Mouse (Mus musculus): ENCODE data around the gene Ddx47.

The Ddx47 gene

GRCm38 (mm10) chr6:135006372-135006771, 5.0 kb upstream of the Ddx47 start:
- DNase-seq (ENCODE audit: low spot score), result no peak

DNA sequence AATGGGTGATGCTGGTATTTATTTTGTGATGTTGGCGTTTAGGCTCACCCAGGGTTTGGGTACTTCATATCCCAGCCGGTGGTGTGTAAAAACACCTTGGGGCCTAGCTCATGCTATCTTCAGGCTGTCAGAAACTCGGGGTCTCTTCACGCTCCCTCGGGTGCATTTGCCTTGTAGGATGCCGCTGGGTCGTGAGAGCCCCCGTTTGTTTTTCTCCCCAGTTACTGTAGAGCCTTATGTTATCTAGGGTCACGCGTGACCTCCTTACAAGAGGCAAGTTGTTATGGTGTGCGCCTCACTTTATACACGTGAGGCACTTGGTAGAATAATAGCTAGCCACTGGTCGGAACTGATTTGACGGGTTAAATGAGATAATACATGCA, 313 bp downstream of the Ddx47 start:
- no peak for DNase-seq (ENCODE audit: low spot score)

DNA sequence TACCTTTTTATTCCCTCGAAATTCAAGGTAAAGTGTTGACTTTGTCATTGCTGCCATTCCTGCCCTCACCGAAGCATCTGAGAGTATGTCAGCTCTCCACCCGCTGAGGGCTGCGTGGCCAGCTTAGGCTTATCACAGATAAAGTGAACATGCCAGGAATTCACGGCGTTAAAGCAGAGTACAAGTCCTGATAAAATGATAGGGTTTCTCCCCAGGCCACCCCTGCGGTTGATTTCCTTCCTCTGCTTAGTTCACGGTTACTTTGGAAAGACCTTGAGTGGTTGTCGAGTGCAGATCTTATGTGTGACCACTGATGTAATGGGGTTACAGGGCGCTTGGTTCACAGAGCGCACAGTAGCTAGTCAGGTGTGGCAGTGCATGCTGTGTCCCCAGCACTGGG, 5.8 kb downstream of the Ddx47 start:
- DNase-seq (ENCODE audit: low spot score), result no peak

DNA sequence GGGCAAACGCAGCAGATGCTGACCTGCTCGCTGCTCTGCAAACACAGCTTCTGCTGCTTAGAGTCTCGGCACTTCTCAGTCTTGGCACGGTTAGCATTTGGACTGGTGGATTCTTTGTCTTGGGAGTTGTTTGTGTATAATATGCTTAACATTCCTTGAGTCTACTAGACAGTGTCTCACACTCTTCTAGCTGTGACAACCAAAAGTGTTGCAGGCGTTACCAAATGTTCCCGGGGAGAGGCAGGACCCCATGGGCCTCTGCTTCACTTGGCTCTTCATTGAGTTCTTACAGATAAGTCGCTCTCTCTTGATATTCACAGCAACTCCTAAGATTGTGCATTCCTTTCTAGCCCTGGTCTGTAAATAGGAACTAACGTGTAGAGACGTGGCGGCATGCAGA, 8.2 kb downstream of the Ddx47 start:
- DNase-seq (ENCODE audit: low spot score), result no peak

- no peak for DNase-seq (ENCODE audit: low spot score)
Observed at GRCm38 (mm10) chr6:135021633-135022032, 10.2 kb downstream of the Ddx47 start.

- DNase-seq (ENCODE audit: low spot score), result no peak
Observed at GRCm38 (mm10) chr6:135023379-135023778, 12.0 kb downstream of the Ddx47 start.

GRCm38 (mm10) chr6:135024781-135025420, 13.5 kb downstream of the Ddx47 start:
- no peak for DNase-seq (ENCODE audit: low spot score)

DNA sequence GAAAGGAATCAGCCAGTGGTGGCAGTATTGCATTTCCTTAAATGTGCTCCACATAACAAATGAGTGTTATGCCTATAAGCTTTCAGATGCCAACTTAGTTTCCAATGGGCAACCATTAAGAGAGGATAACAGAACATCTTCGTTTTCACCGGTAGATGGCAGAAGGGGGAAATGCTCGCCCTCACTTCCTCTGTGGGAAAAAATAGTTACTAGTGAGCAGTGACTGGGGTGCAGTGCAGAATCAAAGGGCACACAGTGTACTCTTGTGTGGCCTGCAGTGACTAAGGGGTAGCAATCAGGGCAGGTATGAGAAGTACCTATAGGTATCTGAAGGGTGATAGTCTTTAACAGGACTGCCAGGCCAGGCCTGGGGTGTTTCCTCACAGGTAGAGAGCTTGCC, 14.8 kb downstream of the Ddx47 start:
- DNase-seq (ENCODE audit: low spot score), result peak; percentile 33

DNA sequence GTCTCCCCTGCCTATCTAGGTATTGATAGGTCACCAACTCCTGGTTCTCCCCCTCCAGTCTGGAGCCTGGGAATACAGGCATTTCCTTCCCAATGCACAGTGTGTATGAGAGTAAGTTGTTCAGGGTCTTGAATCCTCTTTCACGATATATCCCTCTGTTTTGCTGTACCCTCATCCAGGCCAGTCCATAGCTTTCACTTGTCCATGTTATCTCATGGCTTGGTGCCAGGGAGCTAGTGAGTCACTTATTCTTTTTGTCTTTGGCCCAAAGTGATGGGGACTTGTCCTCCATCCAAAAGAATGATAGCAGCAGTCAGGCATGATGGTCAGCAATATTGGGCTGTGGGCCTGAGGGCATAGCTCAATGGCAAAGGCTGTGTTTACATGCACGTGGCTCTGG, 15.3 kb downstream of the Ddx47 start:
- no peak for DNase-seq (ENCODE audit: low spot score)

- DNase-seq (ENCODE audit: low spot score), result no peak
Observed at GRCm38 (mm10) chr6:135029246-135029645, 17.8 kb downstream of the Ddx47 start.

DNA sequence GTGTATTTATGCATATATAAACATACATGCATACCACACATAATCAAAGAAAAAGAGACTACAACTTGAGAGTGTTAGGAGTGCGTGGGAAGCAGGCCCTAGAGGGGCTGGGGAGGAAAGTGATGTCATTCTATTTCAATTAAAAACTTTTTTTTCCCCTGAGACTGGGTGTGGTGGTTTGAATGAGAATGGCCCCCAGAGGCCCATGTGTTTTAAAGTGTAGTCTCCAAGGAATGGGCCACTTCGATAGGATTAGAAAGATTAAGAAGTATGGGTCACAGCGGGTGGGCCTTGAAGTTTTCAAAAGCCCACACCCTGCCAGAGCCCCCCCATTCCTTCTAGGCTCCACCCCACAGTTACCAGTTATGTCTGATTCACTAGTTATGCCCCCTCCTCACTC, 27.3 kb downstream of the Ddx47 start:
- DNase-seq (ENCODE audit: low spot score), result no peak

DNA sequence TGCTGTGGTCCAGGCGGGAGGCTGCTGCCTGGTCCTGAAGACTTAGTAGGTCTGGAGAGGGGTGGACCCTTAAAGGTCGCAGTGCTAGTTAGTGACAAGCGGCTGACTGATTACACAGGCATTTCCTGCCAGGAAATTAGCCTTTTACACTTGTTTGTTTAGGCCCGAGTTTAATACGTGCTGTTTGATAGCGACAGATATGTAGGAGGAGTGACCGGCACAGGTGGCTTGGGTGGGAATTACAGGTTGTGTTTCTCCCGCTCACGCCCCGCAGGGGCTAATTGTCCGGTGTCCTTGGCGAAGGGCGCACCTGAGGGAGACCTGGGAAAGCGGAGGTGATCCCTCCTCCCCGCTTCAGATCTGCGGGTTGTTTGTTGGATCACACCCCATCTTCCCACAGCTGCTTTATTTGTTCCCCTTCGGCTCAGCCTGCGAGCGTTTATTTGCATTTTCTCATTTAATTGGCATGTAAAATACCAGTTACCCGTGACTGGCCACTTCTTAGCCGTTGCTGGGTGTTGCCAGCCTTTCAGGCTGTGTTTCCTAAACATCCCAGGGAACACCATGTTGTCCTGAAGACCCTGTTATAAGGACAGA, 29.0 kb downstream of the Ddx47 start:
- DNase-seq (ENCODE audit: low spot score), result no peak

DNA sequence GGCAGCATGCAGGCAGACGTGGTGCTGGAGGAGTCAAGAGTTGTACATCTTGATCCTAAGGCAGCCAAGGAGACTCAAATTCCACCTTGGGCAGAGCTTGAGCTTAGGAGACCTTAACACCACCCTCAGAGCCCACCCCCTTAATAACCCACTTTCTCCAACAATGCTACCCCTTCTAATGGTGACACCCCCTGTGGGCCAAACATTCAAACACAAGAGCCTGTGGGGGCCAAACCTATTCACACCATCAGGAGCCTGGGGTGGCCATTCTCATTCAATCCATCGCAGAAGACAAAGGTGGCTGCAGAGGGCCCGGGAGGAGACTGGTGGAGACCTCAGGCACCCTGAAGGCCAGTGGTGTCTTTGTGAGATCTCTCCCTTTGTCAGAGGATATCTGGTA, 30.5 kb downstream of the Ddx47 start:
- no peak for DNase-seq (ENCODE audit: low spot score)

- no peak for DNase-seq (ENCODE audit: low spot score)
Observed at GRCm38 (mm10) chr6:135047276-135047675, 35.9 kb downstream of the Ddx47 start.

- no peak for DNase-seq (ENCODE audit: low spot score)
Observed at GRCm38 (mm10) chr6:135048509-135048908, 37.1 kb downstream of the Ddx47 start.

DNA sequence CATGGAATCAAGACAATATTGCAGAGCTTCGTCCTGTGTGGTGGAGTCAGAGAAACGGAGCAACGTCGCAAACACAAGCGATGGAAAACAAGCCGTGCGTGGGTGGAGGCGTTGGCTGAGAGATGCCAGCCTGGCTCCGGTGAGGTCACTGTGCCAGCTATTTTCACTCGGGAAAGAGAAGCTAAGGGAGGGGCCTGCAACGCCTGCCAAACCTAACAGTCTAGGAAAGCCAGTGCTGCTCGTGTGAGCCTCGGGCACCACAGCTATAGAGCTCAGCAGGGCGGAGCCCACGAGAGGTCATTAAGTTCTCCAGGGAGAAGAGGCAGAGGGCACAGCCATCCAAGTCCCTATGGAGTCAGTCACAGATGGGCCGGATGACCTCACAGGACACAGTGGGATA, 37.5 kb downstream of the Ddx47 start:
- DNase-seq (ENCODE audit: low spot score), result no peak

GRCm38 (mm10) chr6:135053789-135054188, 42.4 kb downstream of the Ddx47 start:
- DNase-seq (ENCODE audit: low spot score), result no peak

- no peak for DNase-seq (ENCODE audit: low spot score)
Observed at GRCm38 (mm10) chr6:135055882-135056281, 44.5 kb downstream of the Ddx47 start.

GRCm38 (mm10) chr6:135060728-135061127, 49.3 kb downstream of the Ddx47 start:
- no peak for DNase-seq (ENCODE audit: low spot score)

DNA sequence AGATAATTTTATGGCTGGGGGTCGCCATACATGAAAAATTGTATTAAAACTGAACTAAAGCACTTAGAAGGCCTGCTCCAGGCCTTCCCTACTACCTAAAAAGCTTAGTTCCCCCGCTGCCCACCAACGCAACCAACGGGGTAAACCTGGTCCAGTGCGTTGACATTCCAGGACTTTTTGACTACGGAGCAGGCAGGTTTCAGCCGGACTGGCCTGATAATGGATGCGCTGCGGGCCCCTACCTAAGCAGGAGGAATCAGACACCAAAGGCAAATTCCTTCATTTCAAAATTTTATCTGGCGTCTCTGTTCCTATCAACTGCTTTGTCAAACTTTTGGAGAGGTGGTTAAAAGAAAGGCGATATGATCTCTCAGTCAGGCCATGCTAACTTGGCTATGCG, 53.2 kb downstream of the Ddx47 start:
- DNase-seq (ENCODE audit: low spot score), result no peak

DNA sequence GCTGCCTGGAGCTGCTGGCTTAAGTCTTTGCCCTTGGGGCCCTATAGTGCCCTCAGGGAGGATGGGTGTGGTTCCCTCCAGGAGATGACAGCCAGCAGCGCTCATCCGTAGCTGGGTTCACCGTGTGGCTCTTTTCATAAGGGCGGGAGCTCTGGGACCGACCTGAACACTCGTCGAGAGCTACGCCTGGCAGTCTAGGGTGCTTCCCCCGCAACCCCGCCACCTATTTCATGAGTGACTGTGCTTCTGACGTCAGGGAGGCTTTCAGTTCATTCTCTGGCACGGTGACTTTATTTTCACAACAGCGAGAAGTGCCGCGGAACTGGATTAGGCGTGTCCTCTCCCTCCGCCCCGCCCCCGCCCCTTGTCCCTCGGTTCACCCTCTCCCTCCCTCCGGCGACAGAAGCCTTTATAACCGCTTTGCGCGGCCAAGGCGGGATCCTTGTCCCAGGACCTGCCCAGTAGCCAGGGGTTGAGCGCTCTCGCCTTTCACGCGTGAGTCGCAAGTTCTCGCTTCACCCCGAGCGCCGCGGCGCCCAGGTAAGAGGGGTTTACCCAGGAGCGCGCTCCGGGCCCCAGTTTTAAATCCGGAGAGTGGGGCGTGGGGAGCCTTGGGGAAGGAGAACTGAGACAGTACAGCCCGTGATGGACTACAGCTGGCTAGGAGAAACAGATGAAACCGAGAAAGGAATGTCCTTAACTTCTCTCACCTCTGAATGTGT, 54.0 kb downstream of the Ddx47 start, which contains the start of gene Gprc5a:
Gene Gprc5a, plus strand, starts transcription at position 416 of the 722 bp plus-strand sequence.
- peak; percentile 75 for DNase-seq (ENCODE audit: low spot score)

GRCm38 (mm10) chr6:135066795-135067445, 55.5 kb downstream of the Ddx47 start:
- DNase-seq (ENCODE audit: low spot score), result no peak

DNA sequence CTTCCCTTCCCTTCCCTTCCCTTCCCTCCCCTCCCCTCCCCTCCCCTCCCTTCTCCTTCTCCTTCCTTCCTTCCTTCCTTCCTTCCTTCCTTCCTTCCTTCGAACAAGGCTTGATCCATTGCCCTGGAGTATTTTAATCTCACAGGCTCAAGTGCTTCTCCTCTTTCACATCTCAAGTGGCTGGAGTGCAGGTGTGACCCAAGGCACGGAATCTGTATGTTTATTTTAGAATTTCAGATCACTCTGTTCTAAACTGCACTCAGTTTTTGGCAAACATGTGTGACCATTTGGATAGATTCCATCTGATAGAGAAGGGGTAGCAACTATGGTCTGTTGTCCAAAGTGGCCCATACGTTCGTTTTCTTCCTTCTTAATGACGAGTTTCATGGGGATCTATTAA, 56.8 kb downstream of the Ddx47 start:
- DNase-seq (ENCODE audit: low spot score), result no peak
